Mouse (Mus musculus) adrenal gland (tissue): Measurements from ENCODE around the gene Hlcs.

Experiments
- intact Hi-C: fragments of 180-260 bp; cut with DNase I; formaldehyde crosslinking; loops from one replicate; pipeline ENCODE4 v1.15.1; 2025

Gene Hlcs

DNA sequence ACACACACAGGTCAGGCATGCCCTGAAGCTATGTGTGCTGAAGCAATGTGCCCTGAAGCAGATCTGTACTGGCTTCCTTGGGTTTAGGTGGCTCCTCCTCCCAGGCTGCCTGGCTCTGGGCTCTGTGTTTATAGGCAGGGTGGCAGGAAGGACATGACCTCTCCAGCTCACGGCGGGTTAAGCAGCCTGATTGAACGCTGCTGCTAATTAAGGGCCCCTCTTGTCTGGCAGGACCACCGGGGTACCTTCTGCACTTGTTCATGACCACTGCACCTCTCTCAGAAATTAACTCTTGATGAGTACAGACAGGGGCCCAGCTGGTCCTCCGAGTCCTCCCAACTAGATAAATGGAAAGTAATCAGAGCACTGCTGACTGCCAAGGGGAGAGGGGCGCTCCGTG, 149.1 kb downstream of the Hlcs start:
- intact Hi-C loops = no loop called here

DNA sequence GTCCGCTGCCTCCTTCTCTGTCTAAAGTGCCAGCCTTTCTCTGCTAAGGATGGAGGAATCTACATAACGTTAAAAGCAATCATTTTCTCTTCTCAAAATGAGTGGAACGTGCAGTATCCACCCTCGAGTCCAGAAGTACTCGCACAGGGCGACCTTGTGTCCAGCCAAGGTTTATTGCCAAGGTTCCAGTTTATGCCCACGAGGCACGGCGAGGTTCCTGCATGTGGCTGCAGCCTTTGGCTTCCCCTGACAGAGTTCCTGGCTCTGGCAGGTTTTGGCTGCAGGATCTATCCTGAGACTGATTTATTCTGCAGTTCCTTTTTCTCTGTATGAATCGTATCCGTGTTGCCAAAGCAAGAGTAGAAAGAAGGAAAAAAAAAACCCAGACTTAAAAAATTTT, 150.3 kb downstream of the Hlcs start:
- intact Hi-C loops = no loop called here

DNA sequence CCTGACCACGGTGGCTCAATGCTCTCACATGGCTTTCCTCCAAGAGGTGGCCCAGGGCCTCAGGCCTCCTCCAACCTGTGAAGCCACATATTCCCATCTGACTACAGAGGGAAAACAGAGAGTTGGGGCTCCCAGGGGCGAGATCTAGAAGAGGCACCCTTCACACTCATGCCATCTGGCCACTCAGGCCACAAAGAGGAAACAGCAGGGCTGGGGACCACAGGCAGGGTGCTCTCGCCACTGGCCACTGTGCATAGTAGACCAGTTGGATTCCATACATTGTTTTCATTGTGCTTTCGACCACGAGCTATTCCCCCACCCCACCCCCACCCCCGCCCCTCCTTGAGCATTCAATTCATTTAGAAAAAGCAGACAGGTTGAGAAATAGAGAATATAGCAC, 151.4 kb downstream of the Hlcs start:
- intact Hi-C loops = no loop called here

DNA sequence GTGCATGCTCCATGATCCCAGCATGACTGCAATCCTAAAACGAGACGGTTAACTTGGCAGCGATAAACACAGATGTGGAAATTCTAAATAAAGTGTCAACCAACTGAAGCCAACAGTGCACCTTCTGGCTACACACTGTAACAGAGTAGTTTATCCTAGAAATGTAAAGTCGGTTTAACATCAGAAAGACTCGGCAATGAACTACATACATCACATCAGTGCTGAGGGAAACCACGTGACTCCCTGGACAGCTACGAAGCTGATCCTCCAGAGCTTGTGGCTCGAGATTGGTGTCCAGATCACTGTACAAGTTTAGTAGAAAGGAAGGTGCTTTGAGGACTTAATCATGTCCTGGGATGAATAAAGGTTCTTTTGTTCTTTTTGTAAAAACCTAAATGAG, 155.6 kb downstream of the Hlcs start:
- intact Hi-C loops = no loop called here

DNA sequence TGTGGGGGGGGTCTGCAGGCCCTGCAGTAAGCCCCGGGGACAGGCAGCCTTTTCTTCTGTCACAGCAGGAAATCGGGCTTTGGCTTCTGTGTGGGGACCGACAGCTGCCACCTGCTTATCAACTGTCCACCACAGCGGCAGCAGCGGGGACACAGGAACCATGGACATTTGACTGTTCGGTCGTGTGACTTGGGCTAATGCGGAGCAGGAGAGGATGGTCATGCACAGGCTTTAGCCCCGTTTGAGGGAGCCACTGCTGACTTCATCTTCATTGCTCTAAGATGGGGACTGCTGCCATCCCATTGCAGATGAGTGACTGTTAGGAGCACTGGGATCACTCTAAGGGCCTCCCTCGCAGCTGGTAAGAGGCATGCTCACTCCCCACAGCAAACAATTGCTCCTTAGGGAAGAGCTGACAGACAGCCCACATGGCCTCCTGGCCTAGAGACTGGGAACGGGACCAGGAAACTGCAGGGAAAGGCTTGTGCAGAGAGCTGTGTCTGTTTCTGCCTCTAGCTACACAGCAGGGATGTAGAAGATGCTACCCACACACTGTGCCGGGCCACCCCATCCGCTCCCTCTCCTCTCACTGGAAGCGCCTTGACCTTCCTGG, 158.2 kb downstream of the Hlcs start:
- intact Hi-C loops = no loop called here

DNA sequence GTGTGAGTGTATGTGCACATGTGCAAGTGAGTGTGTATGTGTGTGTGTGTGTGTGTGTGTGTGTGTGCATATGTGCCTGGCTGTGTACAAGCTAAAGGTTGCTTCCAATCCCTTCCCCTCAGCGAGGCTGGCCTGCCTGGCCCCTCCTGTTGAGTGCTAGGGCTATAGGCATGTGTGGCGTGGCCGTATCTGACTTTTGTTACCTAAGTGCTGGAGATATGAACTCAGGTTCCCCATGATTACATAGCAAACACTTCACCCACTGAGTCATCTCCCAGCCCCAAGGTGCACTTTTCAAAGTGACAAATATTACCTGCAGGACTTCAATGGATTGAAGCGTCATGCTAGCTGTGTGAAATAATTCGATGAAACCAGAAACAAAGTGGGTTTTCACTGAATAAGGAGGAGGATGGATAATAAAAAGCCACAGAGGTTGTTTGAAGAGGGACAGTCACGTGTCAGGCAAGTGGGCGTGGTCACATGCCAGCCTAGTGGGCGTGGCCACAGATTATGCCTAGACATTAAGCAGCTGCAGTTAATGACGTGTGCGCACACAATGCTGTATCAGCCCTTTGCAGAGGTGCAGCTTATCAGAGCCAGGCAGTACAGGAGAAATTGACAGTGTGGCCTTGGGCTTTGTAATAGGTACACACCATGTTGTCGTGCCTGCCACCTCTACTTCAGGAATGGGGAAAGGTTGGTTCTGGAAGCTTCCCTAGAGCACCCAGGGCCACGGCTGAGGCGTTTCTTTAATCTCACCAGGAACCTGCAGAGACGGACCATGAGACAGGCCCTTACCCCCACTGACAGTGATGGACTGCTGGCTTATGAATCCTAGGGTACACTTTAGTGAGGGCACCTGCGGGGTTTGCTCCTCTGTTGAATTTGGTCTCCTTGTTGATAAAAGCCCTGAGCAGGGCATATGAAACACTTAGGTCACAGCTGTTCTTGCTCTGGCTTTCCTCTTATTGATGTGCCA, 163.0 kb downstream of the Hlcs start:
- intact Hi-C loops = no loop called here

DNA sequence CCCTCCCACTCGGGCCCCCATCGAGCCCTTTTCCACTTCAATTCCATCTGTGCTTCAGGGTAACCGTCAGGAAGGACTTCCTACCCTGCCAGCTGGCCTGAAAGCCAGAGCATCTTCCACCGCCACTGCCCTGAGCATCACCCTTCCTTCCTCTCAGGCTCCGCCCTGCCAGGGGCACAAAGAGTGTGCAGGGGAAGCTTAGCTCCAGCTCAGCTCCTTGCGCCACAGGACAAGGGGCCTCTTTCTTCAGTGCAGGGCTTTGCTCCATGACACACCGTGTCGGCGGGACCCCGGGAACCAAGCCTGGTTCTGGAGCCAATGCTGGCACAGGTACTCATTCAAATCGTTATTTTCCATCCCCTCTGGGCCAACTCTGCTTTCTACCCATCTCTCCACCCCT, 165.2 kb downstream of the Hlcs start:
- intact Hi-C loops = no loop called here

DNA sequence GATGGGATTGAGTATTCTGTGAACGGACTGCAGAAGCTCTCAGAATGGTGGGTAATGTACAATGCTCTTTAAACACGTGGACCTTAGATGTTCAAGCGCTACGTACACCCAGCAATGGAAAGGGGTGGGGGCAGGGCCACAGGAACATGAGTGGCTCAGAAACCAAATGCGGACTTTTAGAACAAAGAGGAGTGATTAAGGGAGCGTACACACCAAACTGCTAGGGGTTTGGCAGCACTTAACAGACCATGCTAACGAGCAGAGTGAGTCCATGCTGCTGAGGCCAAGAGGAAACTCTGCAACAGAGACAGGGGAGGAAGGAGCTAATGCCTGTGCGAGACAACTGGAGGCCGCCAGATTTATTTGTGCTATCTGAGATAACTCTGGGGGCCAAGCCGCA, 170.0 kb downstream of the Hlcs start:
- intact Hi-C loops = no loop called here

DNA sequence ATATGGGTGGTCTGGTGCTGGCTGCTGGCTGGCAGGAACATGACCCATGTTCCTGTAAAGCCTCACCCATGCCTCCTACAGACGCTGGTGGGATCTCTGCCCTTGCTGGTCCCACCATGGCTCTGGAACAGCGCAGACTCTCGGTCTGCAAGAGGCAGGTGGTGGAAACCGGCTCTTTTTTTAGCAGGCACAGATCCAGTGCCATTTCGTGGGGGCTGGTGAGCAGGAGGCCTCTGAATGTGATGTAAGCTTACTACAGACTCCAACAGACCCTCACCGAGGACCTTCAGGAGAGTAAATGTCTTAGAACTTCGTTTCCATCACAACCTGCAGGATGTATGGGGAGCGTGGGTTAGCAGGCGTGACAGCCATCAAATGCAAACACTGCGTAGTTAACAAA, 172.6 kb downstream of the Hlcs start:
- intact Hi-C loops = no loop called here

DNA sequence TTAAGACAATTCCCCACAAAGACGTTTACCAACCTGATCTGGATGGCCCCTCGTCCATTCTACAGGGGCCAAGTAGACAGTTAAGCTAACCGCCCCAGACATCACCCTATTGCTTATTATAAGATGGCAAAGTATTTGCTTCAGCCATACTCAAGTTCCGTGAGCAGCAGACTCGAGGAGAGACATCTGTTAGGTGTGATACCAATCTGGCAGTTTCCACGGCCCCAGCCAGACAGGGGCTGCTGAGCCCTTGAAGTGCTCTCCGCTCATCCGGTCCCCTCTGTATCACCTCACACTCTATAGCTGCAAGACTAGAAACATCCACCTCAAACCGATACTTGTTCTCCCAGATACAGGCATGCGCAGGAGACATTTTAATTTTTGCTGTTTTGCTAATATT, 179.2 kb downstream of the Hlcs start:
- intact Hi-C loops = no loop called here

DNA sequence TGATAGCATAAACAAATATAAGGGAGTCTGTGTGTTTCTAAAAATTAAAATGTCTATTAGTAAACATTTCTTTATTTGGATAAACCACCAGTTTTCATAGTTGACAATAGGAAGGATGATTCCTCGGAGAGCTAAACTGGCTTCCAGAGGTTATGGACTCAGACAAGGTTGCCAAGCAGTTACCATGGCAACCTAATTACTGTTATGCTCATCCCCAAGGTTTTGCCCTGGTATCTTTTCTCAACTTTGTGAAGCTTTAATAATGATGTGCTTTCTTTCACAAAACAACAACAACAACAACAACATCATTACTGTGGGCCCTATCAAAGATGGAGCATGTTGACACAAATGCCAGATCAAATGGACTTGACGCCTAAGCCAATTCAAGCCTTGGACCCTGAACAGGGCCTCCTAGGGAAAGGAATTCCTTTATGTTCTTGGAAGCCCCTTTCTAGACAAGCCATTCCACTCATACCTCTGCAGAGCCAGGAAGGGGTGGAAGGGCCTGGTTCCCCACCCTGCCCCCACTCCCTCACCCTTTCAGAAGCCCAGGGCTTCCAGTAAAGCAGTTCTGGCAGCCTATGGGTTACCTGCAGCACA, 185.0 kb downstream of the Hlcs start:
- intact Hi-C loops = no loop called here

DNA sequence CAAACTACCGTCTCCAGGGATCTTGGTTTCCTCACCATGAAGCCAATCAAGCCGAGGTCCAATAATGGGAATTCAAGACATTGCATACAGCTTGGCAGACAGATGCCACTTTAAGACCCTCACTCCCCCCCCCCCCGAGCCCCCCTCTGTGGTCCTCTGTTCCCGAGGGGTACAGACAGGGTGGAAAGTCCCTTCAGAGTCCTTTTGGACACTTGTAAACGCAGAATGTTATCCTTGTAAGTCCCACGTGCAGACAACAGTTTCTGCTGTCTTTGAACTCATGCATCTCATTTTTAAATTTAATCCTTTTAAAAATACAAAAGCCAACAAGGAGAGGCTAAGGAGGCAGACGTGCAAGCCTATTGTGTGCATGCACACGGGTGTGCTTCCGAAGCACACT, 187.2 kb downstream of the Hlcs start:
- intact Hi-C loops = no loop called here

DNA sequence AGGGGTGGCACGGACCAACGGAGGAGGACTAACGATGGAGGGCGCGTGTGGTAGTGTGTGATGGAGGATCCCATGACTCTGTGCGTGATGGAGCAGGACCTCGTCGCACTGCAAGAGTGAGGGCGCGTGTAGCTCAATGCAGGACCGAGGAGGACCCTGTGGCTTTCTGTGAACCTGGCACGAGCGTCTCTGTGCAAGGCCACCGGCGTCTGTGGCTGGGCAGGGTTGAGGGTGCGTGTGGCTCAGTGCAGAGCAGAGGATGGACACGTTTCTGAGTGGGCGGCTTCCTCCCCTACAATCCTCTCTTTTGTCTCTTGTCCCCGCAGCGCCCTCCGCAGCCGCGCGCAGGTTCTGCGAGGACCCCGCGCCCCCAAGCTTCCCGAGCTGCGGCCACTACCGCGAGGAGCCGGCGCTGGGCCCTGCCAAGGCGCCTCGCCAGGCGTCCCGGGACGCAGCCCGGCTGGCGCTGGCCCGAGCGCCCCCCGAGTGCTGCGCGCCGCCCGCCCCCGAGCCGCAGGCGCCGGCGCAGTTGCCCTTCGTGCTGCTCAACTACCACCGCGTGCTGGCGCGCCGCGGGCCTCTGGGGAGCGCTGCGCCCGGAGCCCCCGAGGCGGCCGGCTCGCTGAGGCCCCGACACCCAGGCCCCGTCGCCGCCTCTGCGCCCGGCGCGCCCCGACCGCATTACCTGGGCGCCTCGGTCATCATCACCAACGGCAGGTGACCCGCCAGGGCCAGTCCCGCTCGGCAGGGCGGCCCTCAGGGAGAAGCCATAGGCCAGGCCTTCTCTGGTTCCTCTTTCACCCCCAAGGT, 188.0 kb downstream of the Hlcs start:
- intact Hi-C loops = no loop called here

DNA sequence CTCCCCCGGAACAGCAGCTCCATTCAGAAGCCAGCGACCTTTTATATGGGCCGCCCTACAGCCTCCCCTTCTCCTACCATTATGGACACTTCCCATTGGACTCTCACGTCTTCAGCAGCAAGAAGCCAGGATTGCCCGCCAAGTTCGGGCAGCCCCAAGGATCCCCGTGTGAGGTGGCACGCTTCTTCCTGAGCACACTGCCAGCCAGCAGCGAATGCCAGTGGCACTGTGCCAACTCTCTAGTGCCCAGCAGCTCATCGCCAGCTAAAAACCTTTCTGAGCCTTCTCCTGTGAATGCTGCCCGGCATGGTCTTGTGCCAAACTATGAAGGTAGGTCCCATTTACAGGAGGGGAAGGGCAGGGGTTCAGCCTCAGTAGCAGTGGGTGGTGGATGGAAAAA, 190.1 kb downstream of the Hlcs start:
- intact Hi-C loops = no loop called here

DNA sequence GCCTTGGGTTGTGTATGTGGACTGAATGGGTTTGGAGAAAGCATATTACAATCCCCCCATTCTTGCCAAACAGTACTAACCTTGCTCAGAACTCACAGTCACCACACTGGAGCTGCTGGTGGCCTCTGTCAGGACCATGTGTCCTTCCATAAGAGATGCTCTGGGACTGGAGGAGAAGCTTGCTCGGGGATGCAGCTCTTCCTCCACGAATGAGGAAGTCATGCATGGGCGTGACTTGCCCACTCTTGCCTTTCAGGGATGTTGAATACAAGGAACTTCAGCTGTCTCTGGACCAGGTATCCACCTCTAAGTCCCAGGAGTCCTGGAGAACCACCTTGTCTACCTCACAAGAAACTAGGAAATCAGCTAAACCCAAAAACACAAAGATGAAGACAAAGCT, 191.0 kb downstream of the Hlcs start:
- intact Hi-C loops = no loop called here

DNA sequence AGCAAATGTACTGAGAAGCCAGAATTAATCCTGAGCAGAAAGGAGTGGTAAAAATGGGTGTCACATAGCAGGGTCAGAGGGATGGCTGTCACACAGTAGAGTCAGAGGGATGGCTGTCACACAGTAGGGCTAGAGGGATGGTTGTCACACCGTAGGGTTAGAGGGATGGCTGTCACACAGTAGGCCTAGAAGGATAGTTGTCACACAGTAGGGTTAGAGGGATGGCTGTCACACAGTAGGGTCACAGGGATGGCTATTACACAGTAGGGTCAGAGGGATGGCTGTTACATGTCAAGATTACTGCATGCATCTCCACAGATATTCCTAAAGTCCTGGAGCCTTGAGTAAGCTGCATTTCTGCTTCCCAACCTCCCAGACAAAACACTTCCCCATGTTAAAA, 195.0 kb downstream of the Hlcs start:
- intact Hi-C loops = no loop called here

DNA sequence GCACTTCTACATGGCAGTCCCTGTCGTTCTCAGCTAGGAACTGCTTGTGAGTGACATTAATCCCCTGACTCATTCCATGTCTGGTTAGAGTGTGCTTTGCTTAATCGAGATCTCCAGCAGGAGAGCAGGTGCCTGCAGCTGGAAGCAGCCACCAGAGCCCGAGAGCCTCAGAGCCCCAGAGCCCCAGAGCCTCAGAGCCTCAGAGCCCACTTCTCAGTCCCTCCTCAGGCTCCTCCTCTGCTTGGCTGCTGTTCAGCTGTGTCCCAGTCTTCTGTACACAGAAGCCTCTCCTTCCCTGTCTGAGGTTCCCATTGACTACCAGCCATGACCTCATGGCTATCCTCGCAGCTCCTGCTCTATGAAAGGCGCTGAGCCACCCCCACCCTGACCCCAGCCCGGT, 196.0 kb downstream of the Hlcs start:
- intact Hi-C loops = no loop called here

DNA sequence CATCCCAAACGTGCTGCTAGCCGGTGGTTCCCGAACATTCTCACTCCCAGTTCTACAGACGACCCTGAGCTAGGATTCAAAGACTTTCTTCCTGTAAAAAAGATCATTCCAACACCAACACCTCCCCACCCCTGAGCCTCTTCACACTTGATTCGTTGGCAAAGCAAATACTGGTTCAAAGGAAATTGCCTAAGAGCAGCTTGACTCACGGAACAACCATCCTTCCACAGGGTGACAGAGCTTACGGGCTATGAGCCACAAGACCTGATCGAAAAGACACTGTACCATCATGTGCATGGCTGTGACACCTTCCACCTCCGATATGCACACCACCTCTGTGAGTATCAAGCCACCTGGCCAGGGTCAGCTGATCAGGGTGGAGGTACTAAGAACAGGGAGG, 198.7 kb downstream of the Hlcs start:
- intact Hi-C loops = no loop called here

DNA sequence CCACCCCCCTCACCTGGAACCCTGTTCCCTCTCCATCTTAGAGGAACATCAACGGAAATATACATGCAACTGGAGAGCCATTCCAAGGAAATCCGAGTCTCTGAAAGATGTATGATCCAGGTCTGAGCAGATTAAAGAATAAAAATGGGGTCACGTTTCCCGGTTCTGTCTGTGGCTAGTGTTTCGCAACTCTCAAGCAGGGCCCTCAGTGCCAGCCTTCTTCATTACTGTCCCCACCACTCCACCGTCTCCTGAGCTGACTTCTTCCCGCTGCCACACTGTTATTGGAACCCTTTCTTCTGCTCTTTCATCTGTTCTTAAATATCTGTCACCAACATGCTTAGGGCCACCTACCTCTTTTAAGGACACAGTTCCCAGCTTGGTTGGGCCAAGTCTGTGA, 200.2 kb downstream of the Hlcs start:
- intact Hi-C loops = no loop called here

DNA sequence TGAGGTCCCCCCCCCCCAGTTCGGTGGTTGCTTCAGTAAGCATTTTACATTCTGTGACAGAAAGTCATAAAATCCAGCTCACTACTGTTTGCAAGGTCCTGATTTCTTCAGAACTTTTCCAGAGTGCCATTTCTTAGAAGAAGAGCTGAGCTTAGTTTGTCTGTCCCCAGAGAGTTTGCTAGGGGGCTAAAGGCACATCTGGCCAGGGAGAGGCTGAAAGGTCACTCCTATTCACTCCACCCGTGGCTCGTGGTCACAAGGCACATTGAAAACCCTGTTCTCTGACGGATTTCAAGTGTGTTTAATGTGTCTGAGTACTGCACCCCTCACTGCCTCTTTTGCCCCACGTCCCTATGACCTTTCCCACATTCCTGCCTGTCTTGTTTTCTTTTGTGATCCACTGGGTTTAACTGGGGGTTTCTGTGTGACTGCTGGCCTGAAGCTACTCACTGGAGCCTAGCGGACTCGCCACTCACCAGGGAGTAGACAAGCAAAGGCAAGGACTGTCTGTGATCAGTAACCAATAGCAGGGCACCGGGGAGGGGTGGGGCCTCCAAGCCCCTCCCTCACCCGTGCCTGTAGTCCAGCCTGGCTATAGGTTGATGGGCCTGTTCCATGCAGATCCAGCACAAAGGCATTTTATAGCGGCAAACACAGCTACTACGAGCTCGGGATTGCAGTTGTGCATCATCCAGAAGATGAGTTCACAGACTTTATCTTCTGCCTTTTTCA, 215.5 kb downstream of the Hlcs start:
- intact Hi-C loops = no loop called here

DNA sequence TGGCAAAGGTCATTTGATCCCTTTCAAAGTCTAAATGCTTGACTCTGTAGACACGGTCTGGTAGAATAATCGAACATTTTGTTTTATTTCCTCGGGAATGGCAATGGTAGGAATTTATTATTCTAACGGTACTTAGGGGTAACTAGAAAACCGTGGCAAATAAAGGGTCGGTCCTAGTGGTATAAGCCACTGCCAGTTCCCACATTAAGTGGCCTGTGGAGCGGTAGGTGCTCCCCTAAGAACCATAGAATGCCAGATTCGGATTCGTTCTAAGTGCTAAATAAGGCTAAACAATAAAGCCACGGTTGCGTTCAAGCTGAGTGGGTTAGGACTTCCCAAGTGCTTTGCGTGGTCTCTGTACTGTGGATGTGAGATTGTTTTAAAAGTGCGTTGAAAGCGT, 216.9 kb downstream of the Hlcs start:
- intact Hi-C loops = no loop called here
